Mouse (Mus musculus) heart, embryonic 16.5 days (tissue): Measurements from ENCODE around the gene Atoh1. TPM values are rescaled to one million over a fixed set of nuclear protein-coding genes. Genes with fewer than 3 reads are reported as not detected.

Experiments used
- ATAC-seq: fragments of 200-750 bp; cut with Nextera tagmentation; replicated peaks from 2 replicates; pipeline ENCODE4 v1.8.0; 2017; ENCODE audit warnings: moderate number of reproducible peaks; ENCODE audit not compliant: insufficient read depth, low FRiP score; ENCODE audit errors: extremely low read depth
- H3K27ac ChIP-seq: fragments of 300-500 bp; sonication (generic); 2 replicates; pipeline ENCODE4 v1.5.1; 2014; ENCODE audit warnings: mild to moderate bottlenecking, low read length, control low read depth, moderate library complexity
- H3K27me3 ChIP-seq: fragments of 300-500 bp; sonication (generic); 2 replicates; pipeline ENCODE4 v1.6.1; 2014; ENCODE audit warnings: low read length, mixed read lengths; ENCODE audit not compliant: control insufficient read depth, insufficient read depth
- H3K36me3 ChIP-seq: fragments of 300-500 bp; sonication (generic); 2 replicates; pipeline ENCODE4 v1.6.1; 2014; ENCODE audit not compliant: control insufficient read depth, insufficient read depth
- H3K4me1 ChIP-seq: fragments of 300-500 bp; sonication (generic); 2 replicates; pipeline ENCODE4 v1.6.1; 2014; ENCODE audit warnings: low read length, mixed read lengths; ENCODE audit not compliant: control insufficient read depth, insufficient read depth
- H3K4me2 ChIP-seq: fragments of 300-500 bp; sonication (generic); 2 replicates; pipeline ENCODE4 v1.6.1; 2014; ENCODE audit warnings: low read depth, mild to moderate bottlenecking, control low read depth, low read length
- H3K4me3 ChIP-seq: fragments of 300-500 bp; sonication (generic); 2 replicates; pipeline ENCODE4 v1.5.1; 2014; ENCODE audit warnings: mild to moderate bottlenecking, control low read depth, low read length
- H3K9ac ChIP-seq: fragments of 300-500 bp; sonication (generic); 2 replicates; pipeline ENCODE4 v1.6.1; 2014; ENCODE audit warnings: low read length, control low read depth
- H3K9me3 ChIP-seq: fragments of 300-500 bp; sonication (generic); replicated peaks from 2 replicates; pipeline ENCODE4 v1.6.1; 2016; ENCODE audit warnings: low read length; ENCODE audit not compliant: control insufficient read depth
- WGBS: fragments of 180-500 bp; shearing (Covaris S2); extraction: QIAGEN DNeasy Blood & Tissue Kit; methylation state at CpG from one replicate; pipeline ENCODE4 v1.1.7; 2014; 5-methylcytosine and 5-hydroxymethylcytosine counted together
- polyA plus RNA-seq: library from polyadenylated mRNA; unstranded; fragments of >200 nt; fragmentation: Nextera tagmentation; extraction: Ambion mirVana; gene quantifications from 2 replicates; pipeline ENCODE4 v1.2.1, GENCODE M21; 2015

Atoh1 gene
- polyA plus RNA-seq, 1 experiment from 2014 or later = not detected

DNA sequence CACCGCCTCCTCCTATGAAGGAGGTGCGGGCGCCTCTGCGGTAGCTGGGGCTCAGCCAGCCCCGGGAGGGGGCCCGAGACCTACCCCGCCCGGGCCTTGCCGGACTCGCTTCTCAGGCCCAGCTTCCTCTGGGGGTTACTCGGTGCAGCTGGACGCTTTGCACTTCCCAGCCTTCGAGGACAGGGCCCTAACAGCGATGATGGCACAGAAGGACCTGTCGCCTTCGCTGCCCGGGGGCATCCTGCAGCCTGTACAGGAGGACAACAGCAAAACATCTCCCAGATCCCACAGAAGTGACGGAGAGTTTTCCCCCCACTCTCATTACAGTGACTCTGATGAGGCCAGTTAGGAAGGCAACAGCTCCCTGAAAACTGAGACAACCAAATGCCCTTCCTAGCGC lies 1.1 kb downstream of the Atoh1 start:
- H3K4me2 ChIP-seq = peak overlapping the region; percentile 71
- H3K4me3 ChIP-seq = peak overlapping the region; percentile 48
- no peaks in the 10 kb centered on the region for H3K36me3 ChIP-seq
- H3K4me1 ChIP-seq = peaks cover 20% of the 10 kb centered on the region
- H3K27me3 ChIP-seq = peaks cover 59% of the 10 kb centered on the region
- under 1% methylated on average over 19 of the region's 19 CpGs for WGBS
- no peak overlapping the region for H3K9ac ChIP-seq
- ATAC-seq = no peak
- H3K27ac ChIP-seq = no peak overlapping the region
- no peaks in the 10 kb centered on the region for H3K9me3 ChIP-seq

DNA sequence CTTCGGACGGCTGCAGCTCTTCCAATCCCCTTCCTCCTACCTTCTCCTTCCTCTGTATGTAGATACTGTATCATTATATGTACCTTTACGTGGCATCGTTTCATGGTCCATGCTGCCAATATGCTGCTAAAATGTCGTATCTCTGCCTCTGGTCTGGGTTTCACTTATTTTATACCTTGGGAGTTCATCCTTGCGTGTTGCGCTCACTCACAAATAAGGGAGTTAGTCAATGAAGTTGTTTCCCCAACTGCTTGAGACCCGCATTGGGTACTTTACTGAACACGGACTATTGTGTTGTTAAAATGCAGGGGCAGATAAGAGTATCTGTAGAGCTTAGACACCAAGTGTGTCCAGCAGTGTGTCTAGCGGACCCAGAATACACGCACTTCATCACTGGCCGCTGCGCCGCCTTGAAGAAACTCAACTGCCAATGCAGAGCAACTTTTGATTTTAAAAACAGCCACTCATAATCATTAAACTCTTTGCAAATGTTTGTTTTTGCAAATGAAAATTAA lies 1.6 kb downstream of the Atoh1 start:
- no peaks in the 10 kb centered on the region for H3K36me3 ChIP-seq
- peaks cover 20% of the 10 kb centered on the region for H3K4me1 ChIP-seq
- no peak overlapping the region; the same call in 1 of the 2 replicates for H3K4me3 ChIP-seq
- H3K4me2 ChIP-seq = no peak overlapping the region
- ATAC-seq = no peak
- 6% methylated on average over 14 of the region's 14 CpGs for WGBS
- H3K27ac ChIP-seq = no peak overlapping the region
- H3K9ac ChIP-seq = no peak overlapping the region
- H3K9me3 ChIP-seq = no peaks in the 10 kb centered on the region
- peaks cover 64% of the 10 kb centered on the region for H3K27me3 ChIP-seq

DNA sequence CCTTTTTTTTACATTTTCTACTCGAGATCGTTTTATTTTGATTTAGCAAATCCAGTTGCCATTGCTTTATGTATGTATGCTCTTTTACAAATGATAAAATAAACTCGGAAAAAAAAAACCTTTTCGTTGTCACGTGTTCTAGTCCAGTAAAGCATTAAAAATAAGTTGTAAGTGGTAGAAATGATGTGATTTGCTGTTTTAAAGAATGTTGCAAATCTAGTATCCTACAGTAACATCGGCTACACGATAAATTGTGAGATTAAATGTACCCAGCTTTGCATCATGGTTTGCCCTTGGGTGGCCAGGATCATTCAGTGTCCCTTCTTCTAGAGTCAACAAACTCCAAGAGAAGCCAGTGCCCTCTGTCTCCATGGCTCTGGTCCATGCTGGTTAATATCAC lies 2.2 kb downstream of the Atoh1 start:
- ATAC-seq = no peak
- peaks cover 68% of the 10 kb centered on the region for H3K27me3 ChIP-seq
- peaks cover 20% of the 10 kb centered on the region for H3K4me1 ChIP-seq
- H3K9me3 ChIP-seq = no peaks in the 10 kb centered on the region
- no peak overlapping the region for H3K4me2 ChIP-seq
- H3K36me3 ChIP-seq = no peaks in the 10 kb centered on the region
- 10% methylated on average over 7 of the region's 7 CpGs for WGBS
- H3K4me3 ChIP-seq = no peak overlapping the region
- no peak overlapping the region for H3K27ac ChIP-seq
- H3K9ac ChIP-seq = no peak overlapping the region

DNA sequence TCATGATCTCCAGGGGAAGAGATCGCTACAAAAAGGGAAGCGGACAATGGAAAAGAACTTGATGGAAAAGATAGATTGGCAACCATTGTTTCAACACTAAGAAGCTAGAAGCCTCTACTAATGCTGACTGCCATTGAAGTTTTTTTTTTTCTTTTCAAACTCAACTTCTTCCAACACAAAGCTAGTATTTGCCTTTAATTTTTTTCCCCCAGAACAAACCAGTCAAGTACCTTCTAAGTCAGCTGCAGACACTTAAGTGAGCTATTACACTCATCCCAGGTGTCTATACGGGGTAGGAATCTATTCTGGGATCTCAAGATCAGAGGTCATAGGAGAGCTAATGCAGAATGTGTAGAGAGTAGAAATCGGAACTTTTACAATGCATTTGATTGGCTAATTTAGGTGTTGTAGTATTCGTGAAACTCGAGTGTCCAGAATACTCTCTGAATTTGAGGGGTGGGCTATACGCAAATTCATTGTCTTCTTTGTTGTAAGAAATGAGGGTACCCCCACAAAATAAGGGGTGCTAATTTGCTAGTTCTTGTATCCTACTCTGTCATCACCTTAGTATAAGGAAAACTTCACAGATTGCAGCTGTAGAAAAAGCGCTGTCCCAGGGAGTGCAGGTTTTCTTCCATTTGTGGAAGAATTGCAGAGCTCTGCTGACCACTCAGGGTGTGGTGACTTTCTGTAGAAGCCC lies 2.8 kb downstream of the Atoh1 start:
- ATAC-seq = no peak
- Histone ChIP-seq H3K4me3 (no peak overlapping the region), H3K4me2 (no peak overlapping the region), H3K9ac (no peak overlapping the region), H3K36me3 (no peaks in the 10 kb centered on the region), H3K9me3 (no peaks in the 10 kb centered on the region), H3K4me1 (peaks cover 20% of the 10 kb centered on the region), H3K27ac (no peak overlapping the region), H3K27me3 (peaks cover 72% of the 10 kb centered on the region)
- WGBS = 10% methylated on average over 8 of the region's 8 CpGs

DNA sequence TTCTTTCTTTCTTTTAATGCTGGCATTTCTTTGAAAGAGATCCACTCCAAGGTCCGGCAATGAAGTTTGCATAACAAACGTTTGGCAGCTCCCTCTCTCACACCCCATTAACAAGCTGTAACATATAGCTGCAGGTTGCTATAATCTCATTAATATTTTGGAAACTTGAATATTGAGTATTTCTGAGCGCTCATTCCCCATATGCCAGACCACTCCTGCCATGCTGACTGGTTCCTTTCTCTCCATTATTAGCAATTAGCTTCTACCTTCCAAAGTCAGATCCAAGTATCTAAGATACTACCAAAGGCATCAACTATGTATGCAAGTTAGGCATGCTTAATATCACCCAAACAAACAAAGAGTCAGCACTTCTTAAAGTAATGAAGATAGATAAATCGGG lies 4.4 kb downstream of the Atoh1 start:
- ATAC-seq = no peak
- Histone ChIP-seq H3K4me2 (no peak overlapping the region), H3K9me3 (no peaks in the 10 kb centered on the region), H3K27ac (no peak overlapping the region), H3K4me1 (peaks cover 20% of the 10 kb centered on the region), H3K9ac (no peak overlapping the region), H3K36me3 (no peaks in the 10 kb centered on the region), H3K4me3 (no peak overlapping the region), H3K27me3 (peaks cover 68% of the 10 kb centered on the region)
- WGBS = 5% methylated on average over 4 of the region's 4 CpGs

DNA sequence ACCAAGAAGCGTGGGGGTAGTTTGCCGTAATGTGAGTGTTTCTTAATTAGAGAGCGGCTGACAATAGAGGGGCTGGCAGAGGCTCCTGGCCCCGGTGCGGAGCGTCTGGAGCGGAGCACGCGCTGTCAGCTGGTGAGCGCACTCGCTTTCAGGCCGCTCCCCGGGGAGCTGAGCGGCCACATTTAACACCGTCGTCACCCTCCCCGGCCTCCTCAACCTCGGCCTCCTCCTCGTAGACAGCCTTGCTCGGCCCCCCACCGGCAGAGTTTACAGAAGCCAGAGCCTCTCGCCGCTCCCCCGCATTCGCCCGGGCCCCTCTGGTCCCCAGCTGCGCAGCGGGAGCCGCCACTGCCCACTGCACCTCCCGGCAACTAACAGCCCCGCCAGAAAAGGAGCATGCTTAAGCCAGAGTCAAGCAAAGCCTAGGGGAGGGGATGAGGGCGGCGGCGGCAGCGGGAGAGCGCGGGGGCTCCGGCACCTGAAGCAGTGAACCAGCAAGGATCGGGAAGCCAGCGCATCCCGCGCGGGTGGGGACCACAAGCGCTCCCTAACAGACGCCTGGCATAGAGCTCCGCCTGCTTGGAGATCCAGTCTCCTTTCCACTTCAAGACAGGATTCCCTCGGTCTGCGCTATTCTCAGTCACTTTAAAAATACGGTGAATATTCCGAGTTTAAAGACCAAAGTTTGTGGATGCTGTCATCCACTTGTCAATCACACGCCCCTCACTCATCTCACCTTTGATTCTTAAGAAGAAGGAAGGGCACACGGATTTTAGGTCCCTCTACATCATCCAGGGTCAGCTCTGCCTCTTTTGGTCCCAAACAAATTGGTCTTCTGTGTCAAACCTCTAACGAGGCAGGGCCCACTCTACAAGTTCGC lies 5.8 kb downstream of the Atoh1 start:
- Histone ChIP-seq H3K9me3 (no peaks in the 10 kb centered on the region), H3K4me1 (peaks cover 13% of the 10 kb centered on the region), H3K4me3 (peak overlapping the region; percentile 57), H3K9ac (peak overlapping the region; percentile 49), H3K36me3 (no peaks in the 10 kb centered on the region), H3K27ac (no peak overlapping the region), H3K4me2 (peak overlapping the region; percentile 91), H3K27me3 (peaks cover 61% of the 10 kb centered on the region)
- no peak for ATAC-seq
- WGBS = 2% methylated on average over 53 of the region's 54 CpGs

DNA sequence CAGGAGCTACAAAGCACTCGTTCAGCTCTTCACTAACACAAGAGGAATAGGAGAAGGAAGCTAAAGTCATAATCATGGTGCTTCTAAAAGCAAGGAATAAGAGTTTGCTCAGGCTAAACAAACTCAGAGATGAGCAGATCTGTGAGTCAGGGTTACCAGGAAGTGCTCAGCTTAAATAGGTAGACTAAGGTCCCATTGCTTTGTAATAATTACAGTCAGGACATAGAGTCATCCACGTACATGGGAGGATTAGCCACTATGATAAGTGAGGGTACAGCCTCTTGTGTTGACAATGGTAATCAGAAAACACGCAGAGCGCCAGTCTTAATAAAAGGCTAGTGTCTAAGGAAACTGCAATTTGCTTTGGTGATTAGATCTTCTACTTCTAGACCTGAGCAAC lies 7.4 kb downstream of the Atoh1 start:
- Histone ChIP-seq H3K4me1 (peaks cover 8% of the 10 kb centered on the region), H3K27me3 (peaks cover 51% of the 10 kb centered on the region), H3K27ac (no peak overlapping the region), H3K4me3 (no peak overlapping the region), H3K9ac (no peak overlapping the region), H3K36me3 (no peaks in the 10 kb centered on the region), H3K4me2 (no peak overlapping the region), H3K9me3 (no peaks in the 10 kb centered on the region)
- WGBS = 64% methylated on average over 4 of the region's 4 CpGs
- no peak for ATAC-seq

DNA sequence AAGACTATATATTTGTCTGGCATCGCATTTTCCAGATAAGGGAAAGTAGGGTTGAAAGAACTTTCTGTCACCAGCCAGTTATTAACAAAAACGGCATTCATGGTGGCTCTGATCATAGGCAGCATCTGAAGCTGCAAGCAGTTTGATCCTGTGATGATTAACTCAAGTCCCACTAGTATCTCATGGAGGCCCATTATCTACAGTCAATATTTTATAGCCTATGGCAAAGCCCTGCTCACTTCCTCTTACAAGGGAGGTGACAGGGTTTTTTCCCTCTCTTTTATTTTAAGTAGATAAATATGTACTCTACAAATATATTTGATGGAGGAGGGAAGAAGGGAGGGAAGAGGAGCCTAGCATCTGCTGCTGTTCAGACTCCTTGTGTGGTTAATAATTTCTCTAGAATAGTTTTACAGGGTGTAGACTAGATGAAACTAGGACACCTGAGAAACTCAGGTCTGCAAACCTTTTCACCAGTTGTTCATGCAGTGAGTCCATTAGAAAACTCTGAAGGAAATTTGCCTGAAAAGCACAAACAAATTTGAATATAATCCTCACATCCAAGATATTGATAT lies 14.1 kb downstream of the Atoh1 start:
- H3K4me3 ChIP-seq = no peak overlapping the region
- peaks cover 6% of the 10 kb centered on the region; the same call in 1 of the 2 replicates for H3K27me3 ChIP-seq
- 53% methylated on average over 2 of the region's 2 CpGs for WGBS
- H3K9me3 ChIP-seq = no peaks in the 10 kb centered on the region
- no peak overlapping the region for H3K4me2 ChIP-seq
- ATAC-seq = no peak
- no peak overlapping the region for H3K27ac ChIP-seq
- no peaks in the 10 kb centered on the region for H3K36me3 ChIP-seq
- H3K4me1 ChIP-seq = no peaks in the 10 kb centered on the region
- no peak overlapping the region for H3K9ac ChIP-seq

DNA sequence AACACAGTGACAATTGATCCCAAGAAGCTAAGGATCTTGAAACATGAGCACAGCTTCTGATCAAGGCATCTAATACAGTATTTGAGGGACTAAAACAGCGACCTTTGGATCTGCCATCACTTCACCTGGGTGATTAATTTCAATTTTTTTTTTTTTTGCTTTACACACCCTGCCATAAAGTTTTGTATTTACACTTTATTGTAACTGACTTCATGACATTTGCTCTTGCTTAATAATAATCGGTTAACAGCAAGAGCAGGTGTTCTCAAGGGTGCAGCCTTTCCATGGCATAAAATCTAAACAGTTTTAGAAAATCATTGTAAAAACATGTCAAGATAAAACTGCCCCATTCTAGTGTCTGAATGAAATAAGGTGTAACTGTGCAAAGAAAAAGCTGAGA lies 25.6 kb downstream of the Atoh1 start:
- H3K27ac ChIP-seq = no peak overlapping the region
- H3K9me3 ChIP-seq = no peaks in the 10 kb centered on the region
- no peak overlapping the region for H3K9ac ChIP-seq
- no peaks in the 10 kb centered on the region for H3K4me1 ChIP-seq
- no peak overlapping the region for H3K4me2 ChIP-seq
- H3K4me3 ChIP-seq = no peak overlapping the region
- no peaks in the 10 kb centered on the region for H3K36me3 ChIP-seq
- 70% methylated on average over 2 of the region's 2 CpGs for WGBS
- ATAC-seq = no peak
- no peaks in the 10 kb centered on the region for H3K27me3 ChIP-seq
